Mouse (Mus musculus): ENCODE measurements around the gene Gtpbp1.

DNA sequence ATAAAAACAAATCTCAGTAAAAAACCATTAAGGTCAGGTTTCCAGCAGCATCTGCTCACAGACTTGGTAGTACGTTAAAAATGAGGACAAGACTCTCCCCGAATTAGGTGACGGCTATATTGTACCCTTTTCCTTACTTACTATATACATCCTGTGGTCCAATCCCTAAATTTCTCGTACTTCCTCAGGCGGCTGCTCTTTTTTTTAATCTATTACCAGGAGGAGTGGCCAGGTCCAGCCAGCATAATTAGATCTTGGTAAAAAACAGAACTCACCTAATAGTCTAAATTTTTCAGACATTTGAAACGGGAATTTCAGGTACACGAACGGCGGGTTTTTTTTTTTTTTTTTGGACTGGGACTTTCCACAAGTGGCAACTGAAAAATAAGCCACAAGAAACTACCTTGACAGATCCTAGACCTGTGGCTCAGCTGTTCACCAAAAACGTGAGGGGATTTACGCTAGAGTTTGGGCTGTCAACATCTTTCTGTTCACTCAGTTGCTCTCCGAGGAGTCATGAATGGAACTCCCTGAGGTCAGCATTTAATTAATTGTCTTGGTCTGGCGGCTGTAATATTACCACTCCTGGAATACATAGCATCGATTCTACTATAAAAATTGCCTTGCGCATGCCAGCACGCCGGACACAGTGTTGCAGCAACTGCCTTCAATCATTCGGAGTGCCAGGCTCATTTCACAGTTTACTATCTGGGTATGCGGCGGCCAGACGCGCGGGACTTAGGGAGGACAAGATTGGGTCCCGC lies 801 bp upstream of the Gtpbp1 start:
- no peak for TF ChIP-seq CTCF (IDR thresholded peaks at IDR 0.05; ENCODE audit: control insufficient read depth, insufficient read depth, insufficient replicate concordance, low read depth, low read length)
- TF ChIP-seq POLR2A (IDR thresholded peaks at IDR 0.05; ENCODE audit: control insufficient read depth, low read depth, low read length), result peak; percentile 52; the same call in 1 of the 2 replicates
